Mouse (Mus musculus) heart, postnatal 0 days (tissue): Measurements from ENCODE around the gene Mthfr. TPM values are rescaled to one million over a fixed set of nuclear protein-coding genes. Genes with fewer than 3 reads are reported as not detected.

Source experiments
- ATAC-seq: fragments of 200-750 bp; cut with Nextera tagmentation; 2 replicates; pipeline ENCODE4 v1.8.0; 2017; ENCODE audit warnings: low read depth, moderate number of reproducible peaks, moderate library complexity; ENCODE audit not compliant: insufficient read depth
- DNase-seq: peaks from one replicate; pipeline ENCODE4 v3.0.0-alpha.2; 2016; ENCODE audit warnings: low spot score
- H3K27ac ChIP-seq: fragments of 300-500 bp; sonication (generic); 2 replicates; pipeline ENCODE4 v1.5.1; 2014; ENCODE audit warnings: low read depth, mild to moderate bottlenecking
- H3K27me3 ChIP-seq: fragments of 300-500 bp; sonication (generic); 2 replicates; pipeline ENCODE4 v1.6.1; 2014; ENCODE audit warnings: low read length, mixed read lengths; ENCODE audit not compliant: control insufficient read depth, insufficient read depth
- H3K36me3 ChIP-seq: fragments of 300-500 bp; sonication (generic); replicated peaks from 2 replicates; pipeline ENCODE4 v1.6.1; 2014; ENCODE audit warnings: low read length, mixed read lengths; ENCODE audit not compliant: control insufficient read depth, insufficient read depth
- H3K4me1 ChIP-seq: fragments of 300-500 bp; sonication (generic); 2 replicates; pipeline ENCODE4 v1.6.1; 2014; ENCODE audit warnings: antibody characterized with exemption; ENCODE audit not compliant: control insufficient read depth, insufficient read depth
- H3K4me2 ChIP-seq: fragments of 300-500 bp; sonication (generic); 2 replicates; pipeline ENCODE4 v1.6.1; 2014; ENCODE audit warnings: low read depth, mild to moderate bottlenecking, low read length, moderate library complexity
- H3K4me3 ChIP-seq: fragments of 300-500 bp; sonication (generic); 2 replicates; pipeline ENCODE4 v1.5.1; 2014; ENCODE audit warnings: low read depth, low read length
- H3K9ac ChIP-seq: fragments of 300-500 bp; sonication (generic); replicated peaks from 2 replicates; pipeline ENCODE4 v1.6.1; 2014; ENCODE audit warnings: low read depth, low read length, mixed read lengths
- H3K9me3 ChIP-seq: fragments of 300-500 bp; sonication (generic); replicated peaks from 2 replicates; pipeline ENCODE4 v1.6.1; 2016; ENCODE audit warnings: low read length; ENCODE audit not compliant: control insufficient read depth
- CTCF ChIP-seq: IDR thresholded peaks from 2 replicates; pipeline ENCODE4 v1.5.1; 2016; ENCODE audit warnings: antibody characterized with exemption, control low read depth, low read depth
- EP300 ChIP-seq: IDR thresholded peaks from 2 replicates; pipeline ENCODE4 v1.6.1; 2016; ENCODE audit warnings: antibody characterized with exemption, low read depth
- WGBS: fragments of 180-500 bp; shearing (Covaris S2); extraction: QIAGEN DNeasy Blood & Tissue Kit; methylation state at CpG from one replicate; pipeline ENCODE4 v1.1.7; 2014; 5-methylcytosine and 5-hydroxymethylcytosine counted together
- polyA plus RNA-seq: library from polyadenylated mRNA; unstranded; fragments of >200 nt; fragmentation: Nextera tagmentation; extraction: Ambion mirVana; gene quantifications from 2 replicates; pipeline ENCODE4 v1.2.1, GENCODE M21; 2015
- total RNA-seq: library from RNA; depleted of rRNA; stranded (reverse); fragments of >200 nt; gene quantifications from 2 replicates; pipeline ENCODE4 v1.2.3, GENCODE M21; 2014; ENCODE audit warnings: low replicate concordance

Mthfr gene
- total and polyA plus RNA-seq, 2 experiments from 2014 or later, result 6.3 to 37.6 TPM

DNA sequence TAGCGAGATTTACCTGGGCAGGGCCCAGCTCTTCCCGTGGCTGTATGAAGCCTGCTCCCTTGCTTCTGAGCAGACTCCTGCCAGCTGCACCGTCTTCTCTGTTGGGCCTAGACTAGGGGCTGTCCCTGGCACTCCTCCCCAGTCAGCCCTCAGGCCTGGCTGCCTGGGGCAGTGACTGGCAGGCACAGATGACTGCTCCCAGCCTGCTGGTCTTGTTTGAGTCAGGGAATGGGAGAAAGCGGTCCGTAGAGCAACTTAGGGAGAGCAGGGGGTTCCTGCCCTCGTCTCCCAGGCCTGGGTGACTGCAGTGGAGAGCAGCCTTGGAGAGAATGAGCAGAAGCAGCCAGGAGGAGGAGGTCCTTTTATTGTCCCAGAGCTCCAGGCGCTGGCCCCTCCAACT lies 17.4 kb downstream of the Mthfr start:
- 67% methylated on average over 7 of the region's 7 CpGs for WGBS
- Histone ChIP-seq H3K4me2 (no peak overlapping the region), H3K9me3 (no peaks in the 10 kb centered on the region), H3K9ac (0 out of 2 replicates have a peak overlapping the region, but pooled peaks have one; percentile 9), H3K36me3 (peaks cover 71% of the 10 kb centered on the region), H3K4me1 (peaks cover 23% of the 10 kb centered on the region; the same call in 1 of the 2 replicates), H3K4me3 (no peak overlapping the region), H3K27me3 (no peaks in the 10 kb centered on the region), H3K27ac (peak overlapping the region; percentile 90)
- no peak for DNase-seq
- ATAC-seq, result no peak
- no peak for TF ChIP-seq EP300
- no peak for TF ChIP-seq CTCF

DNA sequence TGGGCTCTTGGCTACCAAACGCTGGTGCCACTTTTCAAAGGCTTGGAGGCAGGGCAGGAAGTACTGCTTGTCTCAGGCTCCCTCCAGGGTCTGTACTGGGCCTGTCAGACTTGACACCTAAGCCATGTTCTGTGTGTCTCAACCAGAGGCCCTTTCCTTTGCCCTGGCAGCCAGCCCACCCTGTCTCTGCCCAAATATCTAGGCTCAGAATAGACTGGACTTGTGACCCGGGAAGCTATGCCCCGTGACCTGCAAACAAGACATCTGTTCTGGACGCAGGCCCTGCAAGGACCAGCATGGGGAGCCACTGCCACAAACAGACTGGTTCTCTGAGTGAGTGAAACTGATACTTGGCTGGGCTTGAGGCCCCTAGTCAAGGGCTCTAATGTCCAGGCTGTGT lies 17.9 kb downstream of the Mthfr start:
- DNase-seq (peak; percentile 77), ATAC-seq (peak; percentile 88)
- H3K9me3 ChIP-seq, result no peaks in the 10 kb centered on the region
- H3K4me2 ChIP-seq, result no peak overlapping the region
- H3K4me1 ChIP-seq, result peaks cover 23% of the 10 kb centered on the region; the same call in 1 of the 2 replicates
- H3K36me3 ChIP-seq, result peaks cover 66% of the 10 kb centered on the region
- peak; percentile 27; the same call in 1 of the 2 replicates for TF ChIP-seq CTCF
- TF ChIP-seq EP300, result peak; percentile 71
- WGBS, result 39% methylated on average over 4 of the region's 4 CpGs
- H3K9ac ChIP-seq, result 0 out of 2 replicates have a peak overlapping the region, but pooled peaks have one; percentile 9
- no peak overlapping the region for H3K4me3 ChIP-seq
- peak overlapping the region; percentile 90 for H3K27ac ChIP-seq
- H3K27me3 ChIP-seq, result no peaks in the 10 kb centered on the region

DNA sequence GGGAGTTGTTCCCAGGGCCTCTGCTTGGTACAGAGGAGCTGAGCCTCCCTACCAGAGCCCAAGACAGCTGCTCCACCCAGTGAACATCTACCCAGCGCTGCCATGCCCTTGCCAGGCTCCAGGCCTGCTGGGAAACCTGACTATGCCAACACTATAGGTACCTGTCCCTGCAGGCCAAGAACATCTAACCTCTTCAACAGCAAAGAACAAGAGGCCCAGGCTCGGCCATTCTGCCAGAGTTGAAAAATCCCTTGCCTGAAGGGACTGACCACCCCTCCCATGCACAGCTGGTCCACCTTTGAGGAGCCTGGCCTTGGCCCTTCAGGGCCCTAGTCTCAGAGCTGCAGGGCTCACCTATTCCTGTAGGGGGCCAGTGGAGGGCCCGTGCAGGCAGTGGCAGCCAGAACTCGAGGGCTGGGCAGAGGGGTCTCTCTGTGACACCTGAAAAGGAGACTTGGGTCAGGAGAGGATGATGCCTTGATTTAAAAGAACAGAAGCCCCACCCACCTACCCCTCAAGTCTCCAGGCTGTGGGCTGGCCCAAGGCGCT lies 18.9 kb downstream of the Mthfr start:
- Histone ChIP-seq H3K27me3 (no peaks in the 10 kb centered on the region), H3K27ac (peak overlapping the region; percentile 90), H3K9me3 (no peaks in the 10 kb centered on the region), H3K9ac (no peak overlapping the region), H3K36me3 (peaks cover 56% of the 10 kb centered on the region), H3K4me3 (no peak overlapping the region), H3K4me1 (peaks cover 23% of the 10 kb centered on the region; the same call in 1 of the 2 replicates), H3K4me2 (no peak overlapping the region)
- TF ChIP-seq EP300 (no peak), CTCF (no peak; the same call in 1 of the 2 replicates)
- DNase-seq, result no peak
- no peak for ATAC-seq
- 58% methylated on average over 5 of the region's 5 CpGs for WGBS

DNA sequence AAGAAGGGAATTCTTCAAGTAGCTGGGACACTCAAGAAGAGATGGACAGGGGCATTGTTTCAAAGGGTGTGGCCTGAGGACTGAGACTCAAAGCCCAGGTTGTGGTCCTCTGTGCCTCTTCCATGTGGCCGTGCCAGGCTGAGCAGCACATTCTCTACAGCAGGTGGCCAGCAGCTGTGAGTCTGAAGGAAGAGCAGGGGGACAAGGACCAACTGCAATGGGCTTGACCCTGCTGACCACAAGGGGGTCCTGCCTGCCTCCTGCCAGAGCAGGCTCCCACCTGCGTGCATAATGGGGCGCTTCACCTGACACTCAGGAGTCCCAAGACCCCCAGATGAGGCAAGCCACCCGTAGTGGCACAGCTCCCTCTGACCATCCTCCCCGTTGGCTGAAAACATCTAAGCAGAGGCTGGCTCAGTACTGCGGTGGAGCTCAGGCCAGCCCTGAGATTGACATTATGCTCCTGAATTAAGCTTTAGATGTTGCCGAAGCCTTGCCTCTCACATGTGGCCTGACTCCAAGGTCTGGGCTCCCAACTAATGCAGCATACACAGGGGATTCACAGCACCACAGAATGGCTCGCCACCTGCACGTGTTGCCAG lies 19.4 kb downstream of the Mthfr start:
- DNase-seq (no peak), ATAC-seq (no peak)
- H3K9ac ChIP-seq, result no peak overlapping the region
- H3K9me3 ChIP-seq, result no peaks in the 10 kb centered on the region
- no peak overlapping the region for H3K4me3 ChIP-seq
- no peaks in the 10 kb centered on the region for H3K27me3 ChIP-seq
- peaks cover 50% of the 10 kb centered on the region for H3K36me3 ChIP-seq
- WGBS, result 90% methylated on average over 9 of the region's 9 CpGs
- no peak overlapping the region for H3K4me2 ChIP-seq
- TF ChIP-seq EP300, result no peak
- no peak for TF ChIP-seq CTCF
- H3K27ac ChIP-seq, result no peak overlapping the region
- peaks cover 23% of the 10 kb centered on the region; the same call in 1 of the 2 replicates for H3K4me1 ChIP-seq

DNA sequence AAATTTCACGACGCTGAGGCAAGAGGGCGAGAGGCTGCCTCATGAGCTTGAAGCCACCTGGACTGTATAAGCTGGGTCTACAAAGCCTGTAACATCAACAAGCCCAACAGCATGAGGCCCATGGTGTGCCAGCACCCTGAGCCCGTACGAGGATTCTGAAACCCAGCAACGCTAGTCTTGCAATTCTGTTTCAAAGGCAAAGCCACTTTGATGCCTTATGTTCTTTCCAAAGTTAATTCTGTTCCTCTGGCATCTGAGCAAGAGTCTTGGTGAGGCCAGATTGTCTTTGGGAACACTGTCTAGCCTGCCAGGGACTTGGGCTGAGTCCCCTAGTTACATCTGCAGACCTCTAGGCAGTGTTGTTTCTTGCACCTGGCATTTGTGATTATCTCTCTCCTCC lies 20.1 kb downstream of the Mthfr start:
- DNase-seq (no peak), ATAC-seq (no peak)
- TF ChIP-seq EP300, result no peak
- TF ChIP-seq CTCF, result no peak
- Histone ChIP-seq H3K36me3 (peaks cover 44% of the 10 kb centered on the region), H3K4me1 (peaks cover 23% of the 10 kb centered on the region; the same call in 1 of the 2 replicates), H3K4me3 (no peak overlapping the region), H3K9me3 (no peaks in the 10 kb centered on the region), H3K9ac (no peak overlapping the region), H3K4me2 (no peak overlapping the region), H3K27me3 (no peaks in the 10 kb centered on the region), H3K27ac (no peak overlapping the region)
- WGBS, result 90% methylated on average over 6 of the region's 6 CpGs
